Mouse (Mus musculus): ENCODE measurements around the gene Raver2. TPM values are rescaled to one million over a fixed set of nuclear protein-coding genes. Genes with fewer than 3 reads are reported as not detected.
A peak's percentile ranks its signal among the peaks of the same experiment; 100 is the strongest.

The Raver2 gene
- polyA plus RNA-seq, 1 experiment from 2014 or later = 3.1 TPM

DNA sequence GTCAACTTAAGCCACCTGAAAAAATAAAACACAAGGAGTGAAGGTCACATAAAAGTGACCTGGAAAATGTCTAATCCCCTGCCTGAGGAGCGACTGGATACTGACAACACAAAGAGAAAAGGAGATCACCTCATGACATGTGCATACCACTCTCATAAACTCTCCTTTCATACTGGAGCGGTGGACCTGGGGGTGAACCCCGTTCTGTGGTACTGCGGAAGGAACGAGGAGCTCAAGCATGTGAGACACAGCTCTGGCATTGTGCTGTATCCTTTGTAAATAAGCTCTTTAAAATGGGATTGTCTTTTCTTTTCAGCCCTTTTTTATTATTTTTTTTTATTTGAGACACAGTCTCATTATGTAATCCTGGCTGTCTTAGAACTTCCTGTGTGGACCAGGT lies 111.9 kb downstream of the Raver2 start:
- WGBS = 93% methylated on average over 5 of the region's 5 CpGs

GRCm38 (mm10) chr4:101182603-101183011 lies 113.8 kb downstream of the Raver2 start:
- 59% methylated on average over 9 of the region's 9 CpGs for WGBS
- Histone ChIP-seq H3K36me3 (ENCODE audit: control insufficient read depth, insufficient read depth) (peaks cover 38% of the 10 kb centered on the region), H3K27me3 (replicated peaks; ENCODE audit: control insufficient read depth, insufficient read depth, low read length) (no peaks in the 10 kb centered on the region), H3K4me2 (replicated peaks; ENCODE audit: low read depth) (no peak overlapping the region), H3K9me3 (ENCODE audit: control insufficient read depth) (no peaks in the 10 kb centered on the region), H3K27ac (ENCODE audit: low read depth, low read length) (peak overlapping the region; percentile 36; the same call in 1 of the 2 replicates), H3K9ac (ENCODE audit: low read depth, low read length) (no peak overlapping the region), H3K4me3 (ENCODE audit: low read depth, low read length) (no peak overlapping the region), H3K4me1 (replicated peaks; ENCODE audit: control insufficient read depth, insufficient read depth, low read length) (0 out of 2 replicates have a peak, but pooled peaks cover 4% of the 10 kb centered on the region)
- no peak for TF ChIP-seq CTCF (IDR thresholded peaks at IDR 0.05; ENCODE audit: low read depth)
- no peak for ATAC-seq

More for the DNA sequence above, 111.9 kb downstream of the Raver2 start:
- no peak overlapping the region for H3K27ac ChIP-seq (ENCODE audit: low read depth, low read length)
- no peak for ATAC-seq
- no peaks in the 10 kb centered on the region for H3K9me3 ChIP-seq (ENCODE audit: control insufficient read depth)
- H3K4me2 ChIP-seq (replicated peaks; ENCODE audit: low read depth) = no peak overlapping the region
- H3K4me3 ChIP-seq (ENCODE audit: low read depth, low read length) = no peak overlapping the region
- no peaks in the 10 kb centered on the region for H3K27me3 ChIP-seq (replicated peaks; ENCODE audit: control insufficient read depth, insufficient read depth, low read length)
- H3K36me3 ChIP-seq (ENCODE audit: control insufficient read depth, insufficient read depth) = peaks cover 45% of the 10 kb centered on the region
- H3K9ac ChIP-seq (ENCODE audit: low read depth, low read length) = no peak overlapping the region
- H3K4me1 ChIP-seq (replicated peaks; ENCODE audit: control insufficient read depth, insufficient read depth, low read length) = no peaks in the 10 kb centered on the region
- TF ChIP-seq CTCF (IDR thresholded peaks at IDR 0.05; ENCODE audit: low read depth) = no peak

DNA sequence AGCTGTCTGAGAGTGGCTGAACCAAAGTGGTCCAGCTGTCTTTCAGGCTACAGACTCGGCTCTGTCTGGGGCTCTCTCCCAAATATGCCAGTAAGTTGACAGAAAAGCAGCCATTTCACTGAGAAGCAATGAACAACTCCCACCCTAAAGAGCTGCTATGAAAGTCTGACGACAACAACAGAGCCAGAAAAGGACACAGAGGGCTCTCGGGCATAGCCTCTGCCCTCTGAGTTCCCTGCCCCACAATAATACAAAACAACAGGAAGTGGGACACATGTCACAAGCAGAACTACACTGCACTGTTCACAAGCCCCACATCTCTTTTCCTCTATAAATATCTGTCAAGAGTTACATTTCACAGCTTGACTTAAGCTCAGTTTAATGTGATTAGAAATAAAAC lies 116.4 kb downstream of the Raver2 start:
- no peak for ATAC-seq
- Histone ChIP-seq H3K9me3 (ENCODE audit: control insufficient read depth) (no peaks in the 10 kb centered on the region), H3K9ac (ENCODE audit: low read depth, low read length) (no peak overlapping the region), H3K36me3 (ENCODE audit: control insufficient read depth, insufficient read depth) (peaks cover 39% of the 10 kb centered on the region), H3K4me3 (ENCODE audit: low read depth, low read length) (no peak overlapping the region), H3K27ac (ENCODE audit: low read depth, low read length) (no peak overlapping the region), H3K4me1 (replicated peaks; ENCODE audit: control insufficient read depth, insufficient read depth, low read length) (0 out of 2 replicates have a peak, but pooled peaks cover 8% of the 10 kb centered on the region), H3K4me2 (replicated peaks; ENCODE audit: low read depth) (no peak overlapping the region), H3K27me3 (replicated peaks; ENCODE audit: control insufficient read depth, insufficient read depth, low read length) (no peaks in the 10 kb centered on the region)
- WGBS = 68% methylated on average over 3 of the region's 3 CpGs
- no peak for TF ChIP-seq CTCF (IDR thresholded peaks at IDR 0.05; ENCODE audit: low read depth)

DNA sequence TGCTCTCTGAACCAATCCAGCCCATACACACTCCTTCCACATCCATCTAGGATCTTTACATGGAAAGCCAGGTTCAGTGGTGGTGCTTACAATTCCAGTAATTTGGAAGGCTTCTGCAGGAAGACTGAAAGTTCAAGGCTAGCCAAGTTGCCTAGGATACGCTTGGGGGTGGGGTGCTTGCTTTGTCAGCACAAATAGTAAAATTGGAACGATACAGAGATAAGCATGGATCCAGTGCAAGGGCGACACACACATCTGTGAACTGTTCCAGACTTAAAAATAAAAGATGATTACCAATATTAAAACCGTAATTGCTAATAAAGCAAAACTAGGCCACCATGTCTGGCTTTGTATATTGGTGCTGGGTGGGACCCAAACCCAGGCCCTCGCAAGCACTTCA lies 117.8 kb downstream of the Raver2 start:
- H3K9ac ChIP-seq (ENCODE audit: low read depth, low read length) = no peak overlapping the region
- no peak for ATAC-seq
- peaks cover 42% of the 10 kb centered on the region for H3K36me3 ChIP-seq (ENCODE audit: control insufficient read depth, insufficient read depth)
- no peak overlapping the region for H3K4me3 ChIP-seq (ENCODE audit: low read depth, low read length)
- no peaks in the 10 kb centered on the region for H3K27me3 ChIP-seq (replicated peaks; ENCODE audit: control insufficient read depth, insufficient read depth, low read length)
- H3K9me3 ChIP-seq (ENCODE audit: control insufficient read depth) = no peaks in the 10 kb centered on the region
- no peak overlapping the region for H3K27ac ChIP-seq (ENCODE audit: low read depth, low read length)
- no peak overlapping the region for H3K4me2 ChIP-seq (replicated peaks; ENCODE audit: low read depth)
- no peak for TF ChIP-seq CTCF (IDR thresholded peaks at IDR 0.05; ENCODE audit: low read depth)
- WGBS = 65% methylated on average over 5 of the region's 5 CpGs
- 0 out of 2 replicates have a peak, but pooled peaks cover 8% of the 10 kb centered on the region for H3K4me1 ChIP-seq (replicated peaks; ENCODE audit: control insufficient read depth, insufficient read depth, low read length)

GRCm38 (mm10) chr4:101187381-101187780 lies 118.6 kb downstream of the Raver2 start:
- peak; percentile 74 for ATAC-seq

GRCm38 (mm10) chr4:101192241-101192976 lies 123.6 kb downstream of the Raver2 start:
- H3K9ac ChIP-seq (ENCODE audit: low read depth, low read length) = no peak overlapping the region
- H3K27ac ChIP-seq (ENCODE audit: low read depth, low read length) = peak overlapping the region; percentile 46
- H3K9me3 ChIP-seq (ENCODE audit: control insufficient read depth) = no peaks in the 10 kb centered on the region
- TF ChIP-seq CTCF (IDR thresholded peaks at IDR 0.05; ENCODE audit: low read depth) = no peak
- H3K4me1 ChIP-seq (replicated peaks; ENCODE audit: control insufficient read depth, insufficient read depth, low read length) = peaks cover 18% of the 10 kb centered on the region
- no peak overlapping the region for H3K4me2 ChIP-seq (replicated peaks; ENCODE audit: low read depth)
- H3K27me3 ChIP-seq (replicated peaks; ENCODE audit: control insufficient read depth, insufficient read depth, low read length) = no peaks in the 10 kb centered on the region
- no peak overlapping the region for H3K4me3 ChIP-seq (ENCODE audit: low read depth, low read length)
- peak; percentile 70 for ATAC-seq
- peaks cover 20% of the 10 kb centered on the region for H3K36me3 ChIP-seq (ENCODE audit: control insufficient read depth, insufficient read depth)
- WGBS = 44% methylated on average over 5 of the region's 5 CpGs

More at GRCm38 (mm10) chr4:101187381-101187780, 118.6 kb downstream of the Raver2 start:
- peak overlapping the region; percentile 42 for H3K27ac ChIP-seq (ENCODE audit: low read depth, low read length)
- peaks cover 35% of the 10 kb centered on the region for H3K36me3 ChIP-seq (ENCODE audit: control insufficient read depth, insufficient read depth)
- H3K4me1 ChIP-seq (replicated peaks; ENCODE audit: control insufficient read depth, insufficient read depth, low read length) = peaks cover 13% of the 10 kb centered on the region; the same call in 1 of the 2 replicates
- 0 out of 2 replicates have a peak overlapping the region, but pooled peaks have one; percentile 24 for H3K4me2 ChIP-seq (replicated peaks; ENCODE audit: low read depth)
- no peaks in the 10 kb centered on the region for H3K9me3 ChIP-seq (ENCODE audit: control insufficient read depth)
- no peak for TF ChIP-seq CTCF (IDR thresholded peaks at IDR 0.05; ENCODE audit: low read depth)
- no peaks in the 10 kb centered on the region for H3K27me3 ChIP-seq (replicated peaks; ENCODE audit: control insufficient read depth, insufficient read depth, low read length)
- H3K9ac ChIP-seq (ENCODE audit: low read depth, low read length) = no peak overlapping the region
- WGBS = 39% methylated on average over 4 of the region's 4 CpGs
- H3K4me3 ChIP-seq (ENCODE audit: low read depth, low read length) = no peak overlapping the region

Measured in intestine, postnatal 0 days (tissue).